Comparison of ENCODE assay signal across 8 mouse cellular contexts in genomic region chr5:107611224-107611623, GRCm38 (mm10). TPM values are rescaled to one million over a fixed set of nuclear protein-coding genes. Genes with fewer than 3 reads are reported as not detected.
DNase-seq lines count a peak whose midpoint lies in the region; ATAC-seq and TF ChIP-seq lines count a peak whose summit lies in the region.

No protein-coding gene starts in this region.

- H3K27me3 ChIP-seq in kidney, embryonic 16.5 days (ENCODE audit: insufficient read depth, low read length), result no peaks in the 10 kb centered on the region
- no peaks in the 10 kb centered on the region for H3K27me3 ChIP-seq in liver, embryonic 14.5 days (ENCODE audit: control insufficient read depth, insufficient read depth, low read length)
- H3K27me3 ChIP-seq in neural tube, embryonic 14.5 days (ENCODE audit: control insufficient read depth, insufficient read depth, low read length), result no peaks in the 10 kb centered on the region

- peaks cover 20% of the 10 kb centered on the region for H3K36me3 ChIP-seq in kidney, embryonic 16.5 days (ENCODE audit: insufficient read depth, low read length)
- no peaks in the 10 kb centered on the region for H3K36me3 ChIP-seq in liver, embryonic 14.5 days (replicated peaks; ENCODE audit: control insufficient read depth, insufficient read depth, low read depth)
- peaks cover 3% of the 10 kb centered on the region; the same call in 1 of the 2 replicates for H3K36me3 ChIP-seq in neural tube, embryonic 14.5 days (ENCODE audit: control insufficient read depth, insufficient read depth, low read length)

- H3K9ac ChIP-seq in kidney, embryonic 16.5 days (replicated peaks; ENCODE audit: low read length), result no peak overlapping the region
- no peak overlapping the region for H3K9ac ChIP-seq in liver, embryonic 14.5 days (replicated peaks)
- no peak overlapping the region for H3K9ac ChIP-seq in neural tube, embryonic 14.5 days (replicated peaks; ENCODE audit: low read depth, low read length)

- 5% methylated on average over 2 of the region's 2 CpGs for WGBS in kidney, embryonic 16.5 days
- WGBS in liver, embryonic 14.5 days (ENCODE audit: insufficient replicate concordance), result 3% methylated on average over 2 of the region's 2 CpGs
- WGBS in neural tube, embryonic 14.5 days, result 6% methylated on average over 2 of the region's 2 CpGs

- TF ChIP-seq CTCF in liver, embryonic 14.5 days (IDR thresholded peaks at IDR 0.05; ENCODE audit: low read depth), result peak; percentile 87

- no peaks in the 10 kb centered on the region for H3K9me3 ChIP-seq in kidney, embryonic 16.5 days (ENCODE audit: low read length)
- no peaks in the 10 kb centered on the region for H3K9me3 ChIP-seq in liver, embryonic 14.5 days (ENCODE audit: control insufficient read depth, low read length)
- no peaks in the 10 kb centered on the region for H3K9me3 ChIP-seq in neural tube, embryonic 14.5 days (ENCODE audit: control insufficient read depth, low read length)

- TF ChIP-seq EP300 in liver, embryonic 14.5 days (IDR thresholded peaks at IDR 0.05; ENCODE audit: low read depth), result no peak

- peak; percentile 93 for ATAC-seq in CD4-positive, CD25-positive, alpha-beta regulatory T cell, adult 4 months
- ATAC-seq in kidney, embryonic 16.5 days (ENCODE audit: low FRiP score, low TSS enrichment), result peak; percentile 46; the same call in 1 of the 2 replicates
- ATAC-seq in liver, embryonic 14.5 days (ENCODE audit: insufficient read depth), result no peak
- ATAC-seq in neural tube, embryonic 14.5 days (ENCODE audit: low read depth), result peak; percentile 72; the same call in 1 of the 2 replicates

- H3K4me3 ChIP-seq in kidney, embryonic 16.5 days (ENCODE audit: low read length), result no peak overlapping the region
- H3K4me3 ChIP-seq in liver, embryonic 14.5 days (ENCODE audit: insufficient read depth in 1 of 2, low read depth in 2 of 2, low read length in 2 of 2), result no peak overlapping the region
- H3K4me3 ChIP-seq in neural tube, embryonic 14.5 days (ENCODE audit: low read depth, low read length), result no peak overlapping the region

- H3K27ac ChIP-seq in kidney, embryonic 16.5 days (ENCODE audit: low read length), result no peak overlapping the region
- no peak overlapping the region for H3K27ac ChIP-seq in liver, embryonic 14.5 days
- no peak overlapping the region for H3K27ac ChIP-seq in neural tube, embryonic 14.5 days (ENCODE audit: low read depth, low read length)

- H3K4me1 ChIP-seq in kidney, embryonic 16.5 days (ENCODE audit: insufficient read depth, low read length), result no peaks in the 10 kb centered on the region
- H3K4me1 ChIP-seq in liver, embryonic 14.5 days (replicated peaks; ENCODE audit: control insufficient read depth in 2 of 2, insufficient read depth in 2 of 2, low read length in 1 of 2), result peaks cover 0 to 2% of the 10 kb centered on the region in 2 experiments; a peak in 2 of 4 replicates
- no peaks in the 10 kb centered on the region for H3K4me1 ChIP-seq in neural tube, embryonic 14.5 days (ENCODE audit: control insufficient read depth, insufficient read depth, low read length)

- no peak overlapping the region for H3K4me2 ChIP-seq in kidney, embryonic 16.5 days (replicated peaks; ENCODE audit: low read depth, low read length)
- no peak overlapping the region for H3K4me2 ChIP-seq in liver, embryonic 14.5 days (ENCODE audit: low read depth)
- H3K4me2 ChIP-seq in neural tube, embryonic 14.5 days (ENCODE audit: low read depth, low read length), result no peak overlapping the region

- peak; percentile 9 for DNase-seq in WW6 (ENCODE audit: low read depth, low spot score)
- DNase-seq in cerebellum, postnatal 25 days, result peak; percentile 63 to 74
- peak; percentile 15 to 46 for DNase-seq in frontal cortex, postnatal 25 days (ENCODE audit: low spot score in 2 of 2)
- peak; percentile 34 to 39 (median 36) for DNase-seq in liver, embryonic 14.5 days (ENCODE audit: low read depth in 3 of 3, low spot score in 3 of 3)
- peak; percentile 82 for DNase-seq in thymus, postnatal 0 days (ENCODE audit: low spot score)

RNA-seq across cellular contexts. Expression of gene Glmn, which starts 13.5 kb away (rescaled TPM):
- 10 to 100 TPM; 28.2 to 36.6 TPM for polyA plus RNA-seq in CD4-positive, CD25-positive, alpha-beta regulatory T cell, adult 4 months (2017; shearing (Covaris generic))
- polyA plus RNA-seq in kidney, embryonic 16.5 days (2015; fragmentation: Nextera tagmentation; extraction: Ambion mirVana), result 25.7 and 25.8 TPM in 2 replicates
- 1.6 and 3.1 TPM in 2 replicates for polyA plus RNA-seq in liver, embryonic 14.5 days (2012; rRNA removed)
- 5.7 and 6.2 TPM in 2 replicates for polyA plus RNA-seq in liver, embryonic 14.5 days (2014; fragmentation: Nextera tagmentation; extraction: Ambion mirVana)
- 42.0 and 47.6 TPM in 2 replicates for polyA plus RNA-seq in neural tube, embryonic 14.5 days (2014; fragmentation: Nextera tagmentation; extraction: Ambion mirVana)
- polyA plus RNA-seq in thymus, postnatal 0 days (2015; fragmentation: Nextera tagmentation; extraction: Ambion mirVana), result 23.6 and 28.4 TPM in 2 replicates

RNA-seq across cellular contexts. Expression of gene Rpap2, which starts 14.1 kb away (rescaled TPM):
- 10 to 100 TPM; 37.7 to 52.2 TPM for polyA plus RNA-seq in CD4-positive, CD25-positive, alpha-beta regulatory T cell, adult 4 months (2017; shearing (Covaris generic))
- 17.2 and 18.6 TPM in 2 replicates for polyA plus RNA-seq in kidney, embryonic 16.5 days (2015; fragmentation: Nextera tagmentation; extraction: Ambion mirVana)
- 1.4 and 2.6 TPM in 2 replicates for polyA plus RNA-seq in liver, embryonic 14.5 days (2012; rRNA removed)
- 5.5 and 6.5 TPM in 2 replicates for polyA plus RNA-seq in liver, embryonic 14.5 days (2014; fragmentation: Nextera tagmentation; extraction: Ambion mirVana)
- polyA plus RNA-seq in neural tube, embryonic 14.5 days (2014; fragmentation: Nextera tagmentation; extraction: Ambion mirVana), result 26.1 and 29.2 TPM in 2 replicates
- polyA plus RNA-seq in thymus, postnatal 0 days (2015; fragmentation: Nextera tagmentation; extraction: Ambion mirVana), result 20.2 and 22.7 TPM in 2 replicates

Comparison
In these comparisons a context has a peak if more than half of its experiments do, and no peak if none do; other contexts are left out.
1. DNase-seq: peak in every context shown above with its lines; median percentile 82 in thymus, postnatal 0 days; 68 in cerebellum, postnatal 25 days; 36 in liver, embryonic 14.5 days; 30 in frontal cortex, postnatal 25 days; 9 in WW6.